In genomic region chr11:70566586-70566985, GRCm38 (mm10) we compare ENCODE assay signal across 27 mouse cellular contexts. TPM values are rescaled to one million over a fixed set of nuclear protein-coding genes. Genes with fewer than 3 reads are reported as not detected.
DNase-seq lines count a peak whose midpoint lies in the region; ATAC-seq lines count a peak whose summit lies in the region.
"Had no signal": no experiment of that assay in that cellular context is flagged by ENCODE, and none has a peak within 500 bp of the region (broad histone marks: within the 10 kb centered on the region; RNA-seq: fewer than 3 reads in every experiment).

No protein-coding gene starts in this region.

- H3K27me3 ChIP-seq in heart, embryonic 13.5 days (replicated peaks): no peaks in the 10 kb centered on the region
- H3K27me3 ChIP-seq in neural tube, embryonic 13.5 days: no peaks in the 10 kb centered on the region
- H3K27me3 ChIP-seq: liver, embryonic 12.5 days had no signal

- no peak overlapping the region for H3K4me2 ChIP-seq in heart, embryonic 13.5 days
- no peak overlapping the region for H3K4me2 ChIP-seq in neural tube, embryonic 13.5 days
- H3K4me2 ChIP-seq: liver, embryonic 12.5 days had no signal

- H3K4me1 ChIP-seq in heart, embryonic 13.5 days: peaks cover 52% of the 10 kb centered on the region
- peaks cover 53% of the 10 kb centered on the region for H3K4me1 ChIP-seq in neural tube, embryonic 13.5 days (replicated peaks)

- intact Hi-C loops in heart, postnatal 14 days (cut with DNase I): no loop called here

- peaks cover 9% of the 10 kb centered on the region; the same call in 1 of the 2 replicates for H3K36me3 ChIP-seq in heart, embryonic 13.5 days
- H3K36me3 ChIP-seq in neural tube, embryonic 13.5 days: no peaks in the 10 kb centered on the region

- peak overlapping the region; percentile 2; the same call in 1 of the 2 replicates for H3K9ac ChIP-seq in heart, embryonic 13.5 days
- H3K9ac ChIP-seq in neural tube, embryonic 13.5 days: 0 out of 2 replicates have a peak overlapping the region, but pooled peaks have one; percentile 6
- H3K9ac ChIP-seq: forebrain, postnatal 0 days; liver, embryonic 12.5 days had no signal

- DNase-seq in heart, postnatal 14 days: no peak
- DNase-seq in kidney, postnatal 4 days: peak; percentile 36 to 61
- DNase-seq in kidney, adult 9 months: no peak
- no peak for DNase-seq in neural tube, embryonic 10.5 days (ENCODE audit: extremely low spot score, low spot score)
- no peak for DNase-seq in left cerebral cortex, adult 9 months (ENCODE audit: low spot score in 2 of 2)
- DNase-seq: adrenal gland, postnatal 25 days; B cell, adult 2 months; cerebellum, adult 11 months; cerebellum, postnatal 10 days; forebrain, postnatal 0 days; kidney, adult 11 months; kidney, postnatal 36 days; lung, adult 2 months; spleen, adult 18-20 months; thymus, postnatal 4 days had no signal

- WGBS in heart, embryonic 13.5 days: 70% methylated on average over 7 of the region's 7 CpGs
- WGBS in neural tube, embryonic 13.5 days: 32% methylated on average over 7 of the region's 7 CpGs

- H3K27ac ChIP-seq in heart, embryonic 13.5 days (replicated peaks): no peak overlapping the region
- no peak overlapping the region for H3K27ac ChIP-seq in neural tube, embryonic 13.5 days (replicated peaks)
- H3K27ac ChIP-seq: forebrain, embryonic 10.5 days; liver, embryonic 12.5 days; midbrain, embryonic 10.5 days had no signal

- ATAC-seq in heart, embryonic 13.5 days (ENCODE audit: extremely low read depth, insufficient number of reproducible peaks, low FRiP score, low TSS enrichment): no peak
- no peak for ATAC-seq in neural tube, embryonic 13.5 days (ENCODE audit: low read depth)
- ATAC-seq: forebrain, postnatal 0 days; liver, embryonic 12.5 days had no signal

- H3K4me3 ChIP-seq in heart, embryonic 13.5 days: no peak overlapping the region
- H3K4me3 ChIP-seq in neural tube, embryonic 13.5 days: no peak overlapping the region
- H3K4me3 ChIP-seq: forebrain, embryonic 10.5 days; liver, embryonic 12.5 days; midbrain, embryonic 10.5 days had no signal

- no peaks in the 10 kb centered on the region for H3K9me3 ChIP-seq in heart, embryonic 13.5 days
- no peaks in the 10 kb centered on the region for H3K9me3 ChIP-seq in neural tube, embryonic 13.5 days
- H3K9me3 ChIP-seq: forebrain, embryonic 10.5 days; liver, embryonic 12.5 days; midbrain, embryonic 10.5 days had no signal

RNA-seq across cellular contexts. Expression of gene Mink1, which starts 3.9 kb away (rescaled TPM):
- 8.8 and 9.8 TPM in 2 replicates for polyA plus RNA-seq in heart, embryonic 13.5 days (2015; fragmentation: Nextera tagmentation; extraction: Ambion mirVana)
- total RNA-seq in heart, postnatal 14 days (2021): 10 to 100 TPM; 42.2 to 44.1 TPM
- polyA plus RNA-seq in neural tube, embryonic 13.5 days (2015; fragmentation: Nextera tagmentation; extraction: Ambion mirVana): 18.0 TPM in 2 replicates

RNA-seq across cellular contexts. Expression of gene Pld2, which starts 26.7 kb away (rescaled TPM):
- polyA plus RNA-seq in heart, embryonic 13.5 days (2015; fragmentation: Nextera tagmentation; extraction: Ambion mirVana): 9.3 and 11.2 TPM in 2 replicates
- 1 to 10 TPM; 7.7 to 8.4 TPM for total RNA-seq in heart, postnatal 14 days (2021)
- polyA plus RNA-seq in neural tube, embryonic 13.5 days (2015; fragmentation: Nextera tagmentation; extraction: Ambion mirVana): 7.4 and 8.8 TPM in 2 replicates

RNA-seq across cellular contexts. Expression of gene Gm40193, which starts 33.8 kb away (rescaled TPM):
- not detected in 2 replicates for polyA plus RNA-seq in heart, embryonic 13.5 days (2015; fragmentation: Nextera tagmentation; extraction: Ambion mirVana)
- not detected for total RNA-seq in heart, postnatal 14 days (2021)
- not detected in 2 replicates for polyA plus RNA-seq in neural tube, embryonic 13.5 days (2015; fragmentation: Nextera tagmentation; extraction: Ambion mirVana)
- total RNA-seq: adrenal gland, postnatal 25 days; forebrain, postnatal 0 days; gastrocnemius, adult 18-20 months; granulocyte monocyte progenitor cell, adult 5-6 weeks; hematopoietic stem cell, adult 5-6 weeks; layer of hippocampus, postnatal 10 days; left cerebral cortex, postnatal 36 days; monocyte, adult 5-6 weeks had no signal
- polyA plus RNA-seq: forebrain, embryonic 10.5 days; forebrain, postnatal 0 days; liver, embryonic 12.5 days; lung, adult 2 months; midbrain, embryonic 10.5 days; neural tube, embryonic 14.5 days had no signal

RNA-seq across cellular contexts. Expression of gene Psmb6, which starts 41.4 kb away (rescaled TPM):
- 636 and 691 TPM in 2 replicates for polyA plus RNA-seq in heart, embryonic 13.5 days (2015; fragmentation: Nextera tagmentation; extraction: Ambion mirVana)
- 100 to 1,000 TPM; 231 to 238 TPM for total RNA-seq in heart, postnatal 14 days (2021)
- 814 and 884 TPM in 2 replicates for polyA plus RNA-seq in neural tube, embryonic 13.5 days (2015; fragmentation: Nextera tagmentation; extraction: Ambion mirVana)

RNA-seq across cellular contexts. Expression of gene Gltpd2, which starts 47.6 kb away (rescaled TPM):
- polyA plus RNA-seq in heart, embryonic 13.5 days (2015; fragmentation: Nextera tagmentation; extraction: Ambion mirVana): 0.12 and 0.99 TPM in 2 replicates
- total RNA-seq in heart, postnatal 14 days (2021): not detected
- polyA plus RNA-seq in neural tube, embryonic 13.5 days (2015; fragmentation: Nextera tagmentation; extraction: Ambion mirVana): 0.42 and 0.52 TPM in 2 replicates
- total RNA-seq: adrenal gland, postnatal 25 days; forebrain, postnatal 0 days; gastrocnemius, adult 18-20 months; granulocyte monocyte progenitor cell, adult 5-6 weeks; hematopoietic stem cell, adult 5-6 weeks; layer of hippocampus, postnatal 10 days; left cerebral cortex, postnatal 36 days; monocyte, adult 5-6 weeks had no signal

Comparison
In these comparisons a context has a peak if more than half of its experiments do, and no peak if none do; other contexts are left out.
1. DNase-seq: peak in kidney, postnatal 4 days (2 of 2); none in heart, postnatal 14 days (0 of 2), kidney, adult 9 months (single experiment), neural tube, embryonic 10.5 days (single experiment) and left cerebral cortex, adult 9 months (0 of 2).